Mouse (Mus musculus) heart, adult 2 months (tissue): ENCODE measurements around the gene Skor1.

ENCODE experiments used
- CTCF ChIP-seq: fragments of 200-600 bp; IDR thresholded peaks from 2 replicates; pipeline ENCODE4 v1.8.1; 2022; ENCODE audit warnings: antibody characterized with exemption, mild to moderate bottlenecking, moderate library complexity
- EP300 ChIP-seq: fragments of 200-500 bp; IDR thresholded peaks from 2 replicates; pipeline ENCODE4 v1.6.1; 2011; ENCODE audit warnings: low read depth, low read length, control low read depth; ENCODE audit not compliant: insufficient read depth
- POLR2A ChIP-seq: fragments of 200-500 bp; IDR thresholded peaks from 2 replicates; pipeline ENCODE4 v1.6.1; 2011; ENCODE audit warnings: mild to moderate bottlenecking, low read depth, low read length, control low read depth; ENCODE audit not compliant: insufficient read depth

DNA sequence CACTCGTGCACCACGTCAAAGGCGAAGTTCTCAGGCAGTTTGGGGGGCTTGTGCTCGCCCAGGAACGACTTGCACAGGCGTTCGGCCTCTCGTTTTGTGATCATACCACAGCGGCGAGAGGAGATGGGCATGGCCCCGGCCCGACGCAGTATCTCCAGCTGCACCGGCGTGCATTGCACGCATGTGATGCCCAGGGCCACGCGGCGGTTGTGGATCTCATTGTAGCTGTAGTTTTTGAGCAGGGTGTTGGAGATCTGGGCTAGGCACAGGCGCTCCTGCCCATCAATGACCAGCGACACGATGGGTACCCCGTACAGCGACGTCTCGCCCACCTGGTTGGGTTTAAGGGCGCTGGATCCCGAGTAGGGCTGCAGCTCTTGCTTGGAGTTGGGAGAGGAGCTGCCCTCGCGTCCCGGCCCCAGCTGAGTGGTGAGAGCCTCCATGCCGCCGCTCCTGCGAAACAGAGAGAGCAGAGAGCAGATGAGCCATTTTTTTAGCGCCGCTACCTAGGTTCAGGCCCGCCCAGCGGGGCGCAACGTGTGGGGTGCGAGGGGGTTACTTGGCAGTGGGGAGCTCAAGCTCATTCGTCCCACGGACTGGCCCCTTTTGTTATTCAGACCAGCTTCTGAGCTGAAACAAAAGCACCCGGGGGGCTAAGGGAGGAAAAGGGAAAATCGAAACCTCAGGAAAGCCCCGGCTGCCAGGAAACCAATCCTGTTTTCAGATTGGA is 2.5 kb downstream of the Skor1 start:
- no peak for TF ChIP-seq POLR2A
- TF ChIP-seq CTCF, result no peak
- no peak for TF ChIP-seq EP300
